Mouse (Mus musculus): ENCODE results near the gene Lclat1.

Lclat1 gene

DNA sequence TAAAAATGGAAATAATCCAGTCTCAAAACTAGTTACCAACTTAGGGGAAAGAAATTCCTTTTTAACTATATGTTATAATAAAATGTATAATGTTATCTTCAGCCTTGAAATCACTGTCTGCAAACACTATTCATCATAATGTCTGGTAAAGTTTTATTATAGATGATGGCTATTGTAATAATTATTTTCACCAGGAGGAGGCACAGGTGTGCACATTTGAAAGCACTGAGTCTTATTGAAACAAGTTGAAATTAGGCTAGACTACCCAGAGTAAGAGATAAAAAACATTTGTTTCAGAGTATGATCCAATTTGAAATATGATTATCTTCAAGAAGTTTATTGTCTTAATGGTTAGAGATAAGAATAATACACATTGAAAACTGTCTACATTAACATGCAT, 91.6 kb downstream of the Lclat1 start:
- no peak for DNase-seq (ENCODE audit: low spot score in 2 of 2)

DNA sequence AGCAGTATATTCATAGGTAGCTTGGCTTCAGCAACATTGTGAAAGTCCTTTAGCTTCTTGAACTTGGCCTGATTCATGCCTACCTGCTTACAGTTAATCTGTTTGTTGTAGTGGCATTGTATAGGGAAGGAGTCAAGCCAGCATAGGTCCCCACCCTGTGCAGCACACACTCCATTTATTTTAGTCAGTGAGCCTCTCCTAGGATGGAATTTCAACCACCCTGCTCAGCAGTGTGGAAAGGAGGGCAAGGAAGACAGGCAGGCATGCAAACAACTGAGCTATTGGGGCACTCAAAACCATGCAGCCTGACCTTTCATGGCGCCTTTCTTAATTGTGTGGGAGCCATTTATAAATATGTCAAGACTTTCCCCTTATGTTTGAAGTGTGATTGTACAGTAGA, 92.6 kb downstream of the Lclat1 start:
- DNase-seq (ENCODE audit: low spot score in 2 of 2) = no peak

DNA sequence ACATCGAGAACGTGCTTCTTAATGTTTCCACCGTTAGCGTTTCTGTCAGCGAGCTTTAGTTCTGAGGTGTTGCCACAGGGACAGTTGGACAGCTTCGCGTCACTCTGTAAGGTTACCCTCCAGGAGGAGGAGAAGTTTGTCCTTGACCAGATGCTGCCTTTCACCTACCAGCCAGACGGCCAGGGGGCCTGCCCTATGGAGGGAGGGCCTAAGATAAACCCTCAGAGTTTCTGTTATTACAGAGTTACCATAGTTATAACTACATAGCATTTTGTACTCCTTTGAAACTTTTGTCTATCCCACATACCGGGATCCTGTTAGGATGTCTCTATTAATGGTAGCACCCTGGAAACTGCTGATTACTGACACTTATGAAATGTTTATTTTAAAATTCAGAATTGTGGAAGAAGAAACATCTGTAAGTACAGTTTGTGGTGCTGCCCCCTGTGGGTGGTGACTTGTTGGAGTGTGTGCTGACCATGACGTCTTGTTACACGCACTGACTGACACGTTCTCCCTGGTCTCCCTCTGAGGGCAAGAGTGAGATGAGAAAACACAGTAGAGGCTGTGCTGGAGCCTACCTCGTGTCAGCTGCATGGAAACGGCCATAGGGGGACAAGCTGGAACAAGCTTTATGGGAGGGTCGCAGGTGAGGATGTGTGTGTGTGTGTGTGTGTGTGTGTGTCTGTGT, 96.0 kb downstream of the Lclat1 start:
- DNase-seq (ENCODE audit: low spot score in 2 of 2) = peak in 1 of 2 experiments; percentile 30

DNA sequence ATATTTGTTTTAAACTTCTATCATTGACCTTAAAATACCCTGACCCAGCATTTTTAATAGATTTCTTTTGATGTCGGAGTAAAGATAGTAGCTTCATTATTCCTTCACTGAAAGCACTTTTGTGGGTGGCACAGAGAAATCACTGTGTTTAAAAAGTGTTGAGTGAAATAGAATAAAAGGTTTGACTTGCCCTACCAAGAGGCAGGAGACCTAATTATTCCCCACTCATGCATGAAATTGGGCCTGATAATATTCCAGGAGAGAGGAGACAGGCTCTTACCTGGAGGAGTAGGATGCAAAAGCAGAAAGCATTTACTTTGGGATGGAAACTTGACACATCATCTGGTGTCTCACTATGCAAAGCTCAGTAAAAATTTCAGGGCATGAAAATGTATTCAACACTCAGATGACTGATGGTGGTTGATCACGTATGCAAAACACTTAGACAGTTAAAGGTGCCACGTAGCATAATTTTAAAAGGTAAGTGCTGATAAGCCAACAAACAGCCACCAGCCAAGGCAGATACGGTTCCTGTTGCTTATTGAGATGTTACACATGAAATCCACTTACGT, 103.3 kb downstream of the Lclat1 start:
- DNase-seq (ENCODE audit: low spot score in 2 of 2) = no peak

DNA sequence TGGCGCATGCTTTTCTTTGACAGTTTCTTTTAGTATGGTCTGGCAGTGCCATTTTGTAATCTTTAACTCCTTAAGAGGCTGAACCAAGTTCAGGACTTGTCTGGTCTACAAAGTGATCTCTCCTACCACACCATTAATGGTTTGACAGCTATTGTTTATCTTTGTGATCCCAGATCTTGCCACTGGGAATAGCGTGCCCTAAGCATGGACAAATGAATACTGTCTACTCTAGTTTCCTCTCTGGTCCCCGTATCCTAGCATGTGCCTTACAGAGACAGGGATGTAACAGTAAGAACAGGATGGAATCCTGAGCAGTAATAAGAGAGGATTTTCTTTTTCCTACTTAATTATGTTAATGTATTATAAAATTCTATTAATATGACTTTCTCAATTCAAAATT, 105.0 kb downstream of the Lclat1 start:
- DNase-seq (ENCODE audit: low spot score in 2 of 2) = no peak

DNA sequence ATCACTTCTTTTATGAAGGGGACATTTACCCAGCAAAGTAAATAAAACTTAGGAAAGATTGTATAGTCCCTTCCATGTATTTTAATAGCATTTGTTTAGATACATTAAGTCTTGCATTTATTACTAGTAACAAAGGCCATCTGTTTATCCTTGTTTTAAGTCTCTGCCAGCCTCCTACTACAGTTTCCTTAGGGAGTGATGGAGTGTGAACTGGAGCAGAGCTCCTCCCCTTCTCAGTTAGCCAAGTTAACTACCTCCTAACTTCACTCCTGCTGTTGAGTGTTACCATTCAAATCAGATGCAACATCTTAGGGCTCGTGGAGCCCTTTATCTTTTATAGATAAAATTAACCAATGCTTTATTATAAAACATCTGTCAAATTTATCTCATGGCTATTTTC, 105.4 kb downstream of the Lclat1 start:
- DNase-seq (ENCODE audit: low spot score in 2 of 2) = no peak

DNA sequence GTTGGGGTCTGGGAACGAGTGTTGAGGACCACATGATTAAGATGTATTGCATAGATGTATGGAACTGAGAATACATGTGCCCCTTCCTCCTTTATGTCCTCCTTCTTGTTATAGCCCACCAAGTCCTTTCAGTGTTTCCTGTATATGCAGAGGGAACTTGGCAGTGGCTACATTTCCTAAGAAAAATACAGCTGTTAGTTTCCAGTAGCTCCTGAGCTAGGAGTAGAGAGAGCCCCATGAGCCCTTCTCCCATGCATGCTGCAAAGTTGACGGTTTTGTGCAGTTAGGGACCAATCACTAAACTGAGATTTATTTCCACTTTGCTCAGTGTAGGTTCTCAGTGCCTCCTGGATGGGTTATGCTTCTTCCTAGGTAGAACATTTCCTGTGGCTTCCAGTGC, 105.9 kb downstream of the Lclat1 start:
- DNase-seq (ENCODE audit: low spot score in 2 of 2) = no peak

DNA sequence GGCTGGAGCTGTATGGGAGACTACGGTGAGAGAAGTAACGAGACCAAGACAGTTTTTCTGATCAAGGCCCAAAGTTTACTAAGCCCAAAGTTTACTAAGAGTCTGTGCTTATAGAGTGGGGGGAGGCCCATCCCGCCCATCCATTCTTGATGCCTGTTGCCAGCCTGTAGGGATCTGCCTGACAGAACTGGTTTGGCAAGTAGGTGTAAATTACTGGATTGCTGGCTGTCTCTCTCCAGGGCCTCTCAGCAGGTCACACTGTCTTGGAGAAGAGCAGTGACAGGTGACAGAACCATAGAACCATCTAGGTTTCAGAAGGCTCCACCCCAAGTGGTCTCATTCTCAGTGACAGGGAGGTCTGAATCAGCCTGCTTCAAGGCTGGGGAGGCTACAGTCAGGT, 109.5 kb downstream of the Lclat1 start:
- no peak for DNase-seq (ENCODE audit: low spot score in 2 of 2)

DNA sequence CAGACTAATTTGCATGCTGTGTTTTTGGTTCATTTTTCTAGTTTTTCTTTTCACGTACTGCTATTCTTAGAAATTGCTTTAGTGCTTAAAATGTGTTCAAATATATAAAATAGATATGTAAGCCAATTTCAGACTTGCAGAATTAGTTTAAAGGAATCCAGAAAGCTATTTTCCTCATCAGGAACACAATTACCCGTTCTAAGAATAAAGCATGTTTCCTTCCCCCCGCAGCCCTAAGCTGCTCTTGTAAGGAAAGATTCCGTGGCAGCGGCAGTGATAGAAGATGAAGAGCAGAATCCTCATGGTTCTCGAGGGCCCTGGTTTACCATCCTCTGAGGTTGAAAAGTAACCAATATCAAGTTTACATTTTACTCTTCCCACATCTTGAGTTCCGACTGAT, 113.0 kb downstream of the Lclat1 start:
- DNase-seq (ENCODE audit: low spot score in 2 of 2) = no peak

DNA sequence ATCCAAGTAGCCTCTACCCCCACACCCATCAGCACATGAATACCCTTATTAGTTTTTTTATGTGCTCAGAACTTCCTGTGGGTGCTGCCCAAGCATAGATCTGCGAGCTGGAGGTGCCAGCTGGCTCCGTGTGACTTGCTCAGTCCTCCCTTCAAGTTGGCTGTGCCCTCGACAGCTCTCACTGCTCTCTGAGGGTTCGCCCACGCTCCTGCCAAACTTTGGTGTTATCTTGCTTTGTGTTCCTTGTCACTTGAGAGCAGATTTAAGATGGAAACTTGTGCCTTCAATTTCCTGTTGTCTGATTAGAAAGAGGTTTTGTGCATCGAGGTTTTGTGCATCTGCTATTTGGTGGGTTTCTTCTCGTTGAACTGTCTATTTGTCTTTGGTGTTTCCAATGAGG, 114.3 kb downstream of the Lclat1 start:
- peak; percentile 34 to 44 for DNase-seq (ENCODE audit: low spot score in 2 of 2)

DNA sequence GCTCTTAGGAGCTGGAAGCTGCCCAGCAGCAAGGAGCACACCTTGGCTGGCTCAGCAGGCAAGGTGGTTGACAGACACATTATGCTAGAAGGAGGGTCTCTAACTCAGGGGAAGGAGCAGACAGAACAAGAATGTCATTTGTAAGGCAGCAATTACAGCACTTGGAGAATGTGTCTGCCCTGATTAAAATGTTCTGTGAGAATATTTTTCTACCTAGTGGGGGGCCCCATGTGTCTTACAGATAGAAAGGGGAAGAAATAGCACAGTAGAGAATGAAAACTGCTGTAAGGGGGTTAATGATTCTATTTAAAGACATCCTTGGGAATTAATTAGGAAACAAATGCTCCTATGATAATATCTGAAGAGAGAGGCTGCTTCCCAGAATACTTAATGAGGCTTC, 117.7 kb downstream of the Lclat1 start:
- DNase-seq (ENCODE audit: low spot score in 2 of 2) = no peak

DNA sequence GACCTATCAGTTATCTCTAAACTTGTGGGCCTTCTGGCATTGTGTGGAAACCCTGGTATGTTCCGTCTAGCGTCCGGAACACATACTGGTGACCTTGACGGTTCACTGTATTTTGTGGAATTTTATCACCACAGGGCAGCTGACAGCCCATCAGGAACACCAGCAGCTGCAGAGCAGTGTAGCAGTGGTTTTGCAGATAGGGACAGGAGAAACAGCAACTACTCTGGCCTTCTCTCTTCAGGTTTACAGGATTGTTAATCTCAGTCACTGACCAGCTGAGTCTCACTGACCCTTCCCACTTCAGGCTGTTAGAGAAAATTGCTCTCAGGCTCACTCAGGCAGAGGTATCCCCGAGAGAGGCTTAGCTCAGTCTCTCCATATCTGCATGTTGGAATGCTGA, 118.2 kb downstream of the Lclat1 start:
- peak; percentile 67 to 72 for DNase-seq (ENCODE audit: low spot score in 2 of 2)

DNA sequence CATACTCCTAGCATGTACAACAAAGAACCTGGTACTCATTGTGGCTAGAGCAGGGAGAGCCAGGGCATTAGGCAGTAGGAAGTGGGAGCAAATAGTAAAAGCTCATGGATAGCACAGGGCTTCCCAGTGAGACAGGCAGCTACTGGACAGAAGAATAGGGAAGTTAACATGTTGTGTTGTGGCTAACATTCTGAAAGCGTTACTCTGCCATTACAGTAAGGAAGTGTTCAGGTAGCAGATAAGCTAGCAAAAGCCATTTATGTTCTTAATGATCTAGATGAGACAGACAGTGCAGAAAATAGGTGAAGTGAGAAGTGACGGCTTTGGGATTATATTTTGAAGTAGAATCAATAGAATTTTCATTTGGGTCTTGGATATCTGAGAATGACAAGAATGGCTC, 118.8 kb downstream of the Lclat1 start:
- DNase-seq (ENCODE audit: low spot score in 2 of 2) = no peak

DNA sequence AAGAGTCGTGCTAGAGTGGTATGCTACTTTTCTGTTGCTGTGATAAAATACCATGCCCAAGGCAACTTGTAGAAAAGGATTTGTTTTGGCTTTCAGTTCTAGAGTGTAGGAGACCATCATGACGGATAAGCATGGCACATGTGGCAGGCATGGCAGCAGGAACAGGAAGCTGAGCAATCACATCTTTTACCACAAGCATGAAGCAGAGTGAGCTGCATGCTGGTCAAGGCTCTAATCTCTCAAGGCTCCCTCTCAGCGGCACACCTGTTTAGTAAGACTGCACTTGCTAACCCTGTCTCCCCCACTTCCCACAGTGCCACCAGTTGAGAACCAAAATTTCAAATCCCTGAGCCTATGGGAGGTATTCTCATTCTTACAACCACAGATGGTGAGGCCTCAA, 119.6 kb downstream of the Lclat1 start:
- DNase-seq (ENCODE audit: low spot score in 2 of 2) = no peak

DNA sequence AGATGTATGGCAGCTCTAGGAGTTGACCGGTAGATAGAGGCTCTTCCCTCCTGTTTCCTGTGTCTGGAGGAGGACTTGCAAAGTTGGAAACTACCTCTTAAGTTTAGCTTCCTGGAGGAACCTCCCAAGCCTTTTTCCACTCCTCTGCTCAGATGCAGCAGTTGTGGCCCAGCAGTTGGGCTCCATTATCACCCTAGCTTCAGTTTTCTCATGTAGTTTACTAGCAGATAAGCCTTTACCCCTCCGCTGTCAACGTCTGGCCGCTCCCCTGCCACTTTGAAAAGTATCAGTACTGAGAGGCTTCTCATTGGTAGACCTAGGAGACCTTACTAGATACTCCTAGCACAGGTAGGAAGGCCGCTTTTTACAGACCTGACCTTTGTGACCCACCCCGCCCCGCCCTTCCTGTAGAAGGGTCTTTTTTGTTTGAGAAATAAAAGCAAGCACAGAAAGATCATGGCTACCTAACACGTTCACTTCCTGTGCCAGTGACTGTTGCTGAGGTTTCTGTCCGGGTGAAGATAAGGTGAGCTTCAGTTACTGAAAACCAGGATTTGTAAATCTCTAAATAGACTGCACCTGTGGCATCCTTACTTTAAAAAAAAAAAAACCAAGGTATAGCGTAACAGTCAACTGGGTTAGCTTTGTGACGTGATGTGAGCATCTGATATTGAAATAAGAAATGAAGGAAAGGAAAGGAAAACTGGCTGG, 121.8 kb downstream of the Lclat1 start:
- DNase-seq (ENCODE audit: low spot score in 2 of 2) = no peak

DNA sequence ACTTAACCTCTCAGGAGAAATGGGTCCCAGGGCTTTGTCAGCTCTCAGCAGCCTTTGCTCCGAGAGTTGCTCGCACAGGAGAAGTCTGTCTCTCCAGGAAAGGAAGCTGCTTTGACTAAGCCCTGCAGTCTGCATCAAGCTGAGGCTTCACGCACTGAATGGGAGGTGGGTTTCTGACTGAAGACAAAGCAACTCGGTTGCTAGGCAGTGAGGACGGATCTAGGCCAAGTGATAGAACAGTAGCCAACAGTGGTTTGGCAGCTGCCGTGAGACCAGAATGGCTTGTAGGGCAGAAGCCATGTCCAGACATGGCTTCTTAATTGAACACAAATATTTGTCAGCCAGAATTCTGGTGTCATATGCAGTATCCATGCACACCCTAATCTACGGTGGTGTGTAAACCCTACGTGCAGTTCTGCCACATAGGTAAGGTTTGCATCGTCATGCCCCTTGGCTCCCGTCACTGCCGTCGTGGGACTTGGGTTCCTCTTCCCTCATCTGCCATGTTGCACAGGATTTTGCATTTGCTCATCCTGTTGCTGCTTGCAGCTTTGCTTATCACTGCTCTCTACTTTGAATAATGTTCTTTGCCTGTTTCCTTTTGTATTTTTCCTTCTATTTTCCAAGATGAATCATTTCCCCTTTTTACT, 122.7 kb downstream of the Lclat1 start:
- no peak for DNase-seq (ENCODE audit: low spot score in 2 of 2)

DNA sequence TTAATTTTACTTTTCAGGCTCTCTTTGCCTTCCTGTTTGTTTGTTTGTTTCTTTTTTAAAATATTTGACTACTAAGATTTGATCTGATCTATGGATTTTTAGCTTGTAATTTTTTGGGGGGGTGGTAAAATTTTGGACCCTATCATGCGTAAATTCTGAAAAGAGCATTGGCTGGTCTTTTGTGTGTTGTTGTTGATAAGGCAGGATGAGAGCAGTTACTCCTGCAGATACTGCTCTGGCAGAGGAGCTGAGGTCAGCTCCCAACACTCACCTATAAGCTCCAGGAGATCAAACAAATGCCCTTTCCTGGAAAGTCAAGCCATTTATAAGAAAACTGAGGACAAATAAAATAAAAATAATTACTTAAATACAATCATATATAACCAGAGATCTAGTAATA, 123.6 kb downstream of the Lclat1 start:
- DNase-seq (ENCODE audit: low spot score in 2 of 2) = no peak

DNA sequence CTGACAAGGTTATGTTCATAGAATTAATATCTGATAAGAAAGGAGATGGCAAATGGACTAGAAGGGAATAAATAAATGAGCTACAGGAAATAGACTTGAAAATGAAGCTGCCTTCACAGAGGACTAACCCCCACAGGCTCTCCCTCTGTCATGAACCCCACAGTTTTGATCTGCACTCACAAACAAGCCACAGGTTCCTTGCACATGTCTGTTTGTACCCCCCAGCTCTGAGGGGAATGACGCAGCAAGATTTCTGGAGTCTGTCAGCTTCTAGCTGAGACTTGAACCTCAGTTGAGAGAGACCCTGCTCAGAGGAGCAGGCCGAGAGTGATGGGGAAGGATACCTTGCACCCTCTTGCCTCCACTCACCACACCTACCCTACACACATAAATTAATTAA, 124.8 kb downstream of the Lclat1 start:
- DNase-seq (ENCODE audit: low spot score in 2 of 2) = no peak

DNA sequence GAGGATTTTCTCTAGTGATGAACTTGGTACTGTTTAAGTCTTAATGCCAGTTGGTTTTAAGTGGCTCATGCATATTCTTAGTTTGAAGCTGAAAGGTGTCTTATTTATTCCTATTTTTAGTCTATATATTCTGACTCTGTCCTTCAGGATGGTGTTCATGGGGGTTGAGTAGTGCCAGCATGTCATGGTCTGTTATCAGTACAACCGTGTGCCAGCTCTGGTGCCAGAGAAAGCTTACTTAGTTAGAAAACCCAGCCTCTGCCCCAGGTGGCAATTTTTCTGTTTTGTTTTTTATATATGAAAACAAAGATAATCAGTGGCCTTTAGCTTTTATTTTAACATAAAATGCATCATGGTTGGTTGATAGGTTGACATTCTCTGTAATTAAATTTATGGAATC, 126.2 kb downstream of the Lclat1 start:
- DNase-seq (ENCODE audit: low spot score in 2 of 2) = no peak

DNA sequence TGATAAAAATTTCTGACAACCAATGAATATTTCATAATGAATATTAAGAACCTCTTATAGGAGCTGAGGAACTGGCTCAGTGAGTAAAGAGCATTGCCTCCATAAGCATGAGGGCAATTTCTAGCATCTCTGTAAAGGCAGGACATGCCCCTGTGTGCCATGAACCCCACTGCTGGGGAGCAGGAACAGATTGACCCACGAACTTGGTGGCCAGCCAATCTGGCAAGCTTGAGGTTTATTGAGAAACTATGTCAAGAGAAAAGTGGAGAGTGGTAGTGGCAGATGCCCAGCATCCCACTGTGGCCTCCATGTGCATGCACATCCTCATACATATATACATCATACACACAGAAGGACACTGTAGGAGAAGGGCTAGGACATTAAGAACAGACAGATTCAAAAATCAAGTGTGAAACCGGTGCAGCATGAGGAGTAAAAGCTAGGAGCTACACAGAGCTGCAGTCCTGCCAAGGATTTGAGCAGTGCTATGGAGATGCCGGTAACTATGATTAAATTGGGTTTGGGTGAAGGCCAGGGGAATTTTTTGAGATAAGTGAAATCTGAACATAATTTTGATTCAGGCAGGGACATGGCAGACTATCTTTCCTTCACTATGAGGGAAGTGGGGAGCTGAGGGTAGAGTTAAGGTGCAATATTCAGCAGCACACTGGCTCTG, 129.5 kb downstream of the Lclat1 start:
- DNase-seq (ENCODE audit: low spot score in 2 of 2) = peak in 1 of 2 experiments; percentile 39

DNA sequence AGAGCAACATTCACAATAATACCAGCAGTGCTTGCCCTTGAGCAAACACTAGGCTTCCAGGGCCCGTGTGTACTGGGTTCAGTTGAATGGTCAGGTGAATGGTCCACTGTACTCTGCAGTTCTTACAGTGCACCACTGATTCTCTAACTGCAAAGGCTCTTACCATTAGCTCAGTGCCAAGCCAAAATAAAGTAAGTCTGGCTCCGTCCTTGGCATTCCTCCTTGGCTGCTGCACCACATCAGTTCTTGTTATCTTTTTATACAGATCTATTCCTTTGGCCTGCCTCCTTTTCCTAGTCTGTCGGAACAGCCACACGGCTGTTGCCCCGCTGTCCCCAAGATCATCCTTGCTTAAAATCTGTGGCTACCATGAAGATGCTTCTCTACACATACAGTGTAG, 130.7 kb downstream of the Lclat1 start:
- DNase-seq (ENCODE audit: low spot score in 2 of 2) = no peak

Measured in heart, adult 9 months (tissue).